Mouse (Mus musculus): ENCODE data around the gene Gm27021. TPM values are rescaled to one million over a fixed set of nuclear protein-coding genes. Genes with fewer than 3 reads are reported as not detected.

The Gm27021 gene
- polyA plus RNA-seq (2012): 2.2 and 3.0 TPM in 2 replicates

DNA sequence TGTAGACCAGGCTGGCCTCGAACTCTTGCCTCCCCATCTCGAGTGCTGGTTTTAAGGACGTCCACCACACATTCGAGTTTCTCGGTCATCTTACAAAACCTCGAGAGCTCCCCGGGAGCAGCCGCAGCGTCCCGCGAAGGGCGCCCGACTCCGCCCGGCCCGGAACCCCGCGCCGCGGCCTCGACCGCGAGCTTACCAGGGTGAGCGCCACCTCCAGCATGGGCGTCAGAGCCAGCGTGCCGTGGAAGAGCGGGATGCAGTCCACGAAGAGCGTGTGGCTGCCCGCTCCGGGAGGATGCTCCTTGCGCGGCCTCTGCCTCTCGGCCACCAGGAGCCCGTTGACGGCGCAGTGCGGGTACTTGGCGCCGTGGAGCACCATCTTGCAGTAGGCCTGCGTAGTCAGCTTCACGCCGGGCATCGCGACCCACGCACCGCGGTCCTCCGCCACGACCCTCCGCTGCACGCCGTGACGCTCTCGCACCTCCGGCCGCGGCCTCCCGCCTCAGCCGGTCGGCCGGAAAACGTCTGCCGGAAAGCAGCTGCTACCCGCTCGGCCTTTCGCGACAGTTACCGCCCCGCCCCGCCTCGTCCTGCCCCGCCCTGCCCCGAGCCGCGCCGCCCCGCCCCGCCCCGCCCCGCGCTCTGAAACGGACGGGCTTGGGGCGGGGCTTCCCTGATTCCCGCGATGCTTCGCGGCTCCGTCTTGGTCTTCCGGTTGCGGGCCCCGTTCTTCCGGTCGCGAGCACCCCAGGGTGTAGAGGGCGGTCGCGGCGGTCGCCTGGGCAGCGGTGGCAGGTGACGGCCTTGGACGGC, at the start of gene Gm27021, which contains the start of gene Cox4i1:
Gm27021 (minus strand) TSS at position 519 of the 813 bp plus-strand sequence.
Cox4i1 (plus strand) TSS at position 662 of the 813 bp plus-strand sequence.
- TF ChIP-seq GATA1 (IDR thresholded peaks at IDR 0.05; ENCODE audit: low read length): no peak

DNA sequence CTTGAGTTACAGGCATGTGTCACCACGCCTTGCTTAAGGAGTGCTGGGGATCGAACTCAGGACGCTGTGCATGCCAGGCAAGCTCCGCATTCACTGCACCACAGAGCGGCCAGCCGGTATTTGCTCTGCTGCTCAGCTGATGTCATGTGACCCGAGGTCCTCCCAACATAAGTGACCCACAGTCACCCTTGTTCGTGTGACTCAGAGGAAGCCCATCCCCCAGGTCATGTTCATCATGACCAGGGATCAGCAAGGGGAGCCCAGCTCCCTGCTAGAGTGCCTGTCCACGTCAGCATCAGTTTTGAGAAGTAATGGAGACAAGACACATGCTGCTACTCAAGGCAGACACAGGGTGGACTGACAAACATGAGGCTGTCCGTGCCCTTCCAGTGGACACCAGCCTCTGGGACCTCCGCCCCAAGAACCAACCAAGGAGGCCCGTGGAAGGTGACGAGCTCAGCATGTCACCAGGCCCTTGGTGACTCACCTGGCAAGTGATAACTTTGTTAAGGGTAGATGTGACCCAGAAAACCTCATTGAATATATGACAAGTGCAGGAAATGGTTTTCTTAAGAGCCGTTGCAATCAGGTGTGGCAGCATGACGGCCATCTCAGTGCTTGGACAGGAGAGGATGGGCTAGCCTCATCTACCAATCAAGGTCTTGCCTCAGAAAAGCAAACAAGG, 48.3 kb upstream of the Gm27021 start:
- TF ChIP-seq GATA1 (IDR thresholded peaks at IDR 0.05; ENCODE audit: low read length): no peak

- TF ChIP-seq GATA1 (IDR thresholded peaks at IDR 0.05; ENCODE audit: low read length): no peak
Observed at GRCm38 (mm10) chr8:120715200-120715599, 47.3 kb upstream of the Gm27021 start.

GRCm38 (mm10) chr8:120709176-120709575, 41.3 kb upstream of the Gm27021 start:
- no peak for TF ChIP-seq GATA1 (IDR thresholded peaks at IDR 0.05; ENCODE audit: low read length)

DNA sequence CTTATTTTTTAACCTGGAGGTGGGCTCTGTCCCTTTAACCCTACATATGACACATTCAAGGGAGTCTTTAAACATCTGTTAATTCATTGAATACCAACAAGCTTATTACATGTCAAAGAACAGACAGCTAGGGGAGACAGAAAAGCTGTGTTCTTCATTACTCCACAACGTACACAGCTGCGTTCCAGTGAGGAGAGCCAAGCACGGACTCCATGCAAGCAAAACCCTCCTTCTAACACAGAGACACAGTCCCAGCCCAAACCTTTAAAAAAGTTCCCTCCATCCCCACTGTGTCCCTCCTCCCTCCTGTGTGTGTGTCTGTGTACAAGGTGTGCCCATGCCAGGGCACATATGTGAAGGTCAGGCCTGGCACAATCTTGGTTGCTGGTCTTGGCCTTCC, 38.3 kb upstream of the Gm27021 start:
- TF ChIP-seq GATA1 (IDR thresholded peaks at IDR 0.05; ENCODE audit: low read length): no peak

DNA sequence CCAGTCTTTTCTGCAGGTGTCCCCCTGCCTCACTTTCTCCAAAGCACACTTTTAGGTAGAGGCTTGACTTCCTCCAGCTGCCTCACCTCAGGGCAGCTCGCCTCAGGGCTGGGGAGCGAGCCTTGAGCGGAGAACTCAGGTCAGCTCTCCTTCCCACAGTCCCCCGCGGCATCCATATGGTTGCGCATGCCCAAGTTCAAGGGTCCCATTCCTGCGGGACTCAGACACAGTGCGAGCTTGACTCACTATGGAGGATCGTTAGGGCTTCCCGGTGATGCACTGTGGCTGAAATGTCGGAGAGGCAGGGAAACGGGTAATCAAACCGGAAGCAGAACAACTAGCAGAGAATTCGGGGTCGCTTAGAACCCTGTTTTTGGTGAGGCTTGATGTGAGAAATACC, 37.3 kb upstream of the Gm27021 start:
- TF ChIP-seq GATA1 (IDR thresholded peaks at IDR 0.05; ENCODE audit: low read length): no peak

DNA sequence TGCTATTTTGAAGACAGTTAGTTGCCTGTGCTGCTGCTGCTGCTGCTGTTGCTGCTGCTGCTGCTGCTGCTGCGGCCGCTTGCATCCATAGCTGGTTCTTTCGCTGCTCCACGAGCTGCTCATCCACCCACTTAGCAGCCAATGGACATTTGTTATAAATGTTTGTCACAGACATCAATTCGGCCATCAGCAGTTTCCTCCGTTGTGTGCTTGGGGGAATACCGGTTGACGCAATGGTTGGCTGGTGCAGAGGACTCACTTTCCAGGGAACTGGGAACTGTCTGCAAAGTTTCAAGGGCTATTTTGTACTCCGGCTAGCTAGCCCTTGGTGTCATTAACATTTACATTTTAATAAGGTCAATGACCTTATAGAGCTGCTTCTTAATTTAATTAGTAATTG, 36.3 kb upstream of the Gm27021 start:
- TF ChIP-seq GATA1 (IDR thresholded peaks at IDR 0.05; ENCODE audit: low read length): no peak

DNA sequence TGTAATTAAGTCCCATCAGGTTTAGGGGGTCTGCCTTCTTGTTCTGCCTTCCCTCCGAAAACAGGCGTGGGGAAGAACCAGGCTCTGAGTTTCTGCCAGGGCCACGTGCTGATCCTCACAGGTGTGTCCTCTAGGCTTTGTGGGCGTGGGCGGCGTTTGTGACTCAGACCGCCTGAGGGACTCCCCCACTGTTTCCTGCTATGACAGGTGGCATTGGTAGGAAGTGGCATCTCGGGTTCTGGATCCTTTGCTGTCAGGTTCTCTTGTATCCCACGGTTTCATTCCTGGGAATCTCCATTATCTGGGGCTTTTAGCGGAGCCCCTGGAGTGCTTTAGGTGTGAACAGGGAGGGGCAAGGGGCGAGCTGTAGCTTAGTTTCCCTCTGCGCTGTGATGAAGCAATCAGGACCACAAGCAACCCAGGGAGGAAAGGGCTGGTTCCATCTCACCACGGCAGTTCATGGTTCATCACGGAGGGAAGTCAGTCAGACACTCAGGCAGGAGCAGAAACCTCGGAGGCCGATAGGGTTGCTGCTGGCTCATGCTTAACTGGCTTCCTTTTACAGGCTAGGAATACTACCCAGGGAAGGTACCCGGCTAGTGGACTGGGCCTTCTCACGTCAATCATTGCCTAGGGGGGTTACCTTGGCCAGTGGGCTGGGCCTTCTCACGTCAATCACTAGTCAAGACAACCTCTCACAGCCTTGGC, 34.0 kb upstream of the Gm27021 start:
- TF ChIP-seq GATA1 (IDR thresholded peaks at IDR 0.05; ENCODE audit: low read length): no peak

DNA sequence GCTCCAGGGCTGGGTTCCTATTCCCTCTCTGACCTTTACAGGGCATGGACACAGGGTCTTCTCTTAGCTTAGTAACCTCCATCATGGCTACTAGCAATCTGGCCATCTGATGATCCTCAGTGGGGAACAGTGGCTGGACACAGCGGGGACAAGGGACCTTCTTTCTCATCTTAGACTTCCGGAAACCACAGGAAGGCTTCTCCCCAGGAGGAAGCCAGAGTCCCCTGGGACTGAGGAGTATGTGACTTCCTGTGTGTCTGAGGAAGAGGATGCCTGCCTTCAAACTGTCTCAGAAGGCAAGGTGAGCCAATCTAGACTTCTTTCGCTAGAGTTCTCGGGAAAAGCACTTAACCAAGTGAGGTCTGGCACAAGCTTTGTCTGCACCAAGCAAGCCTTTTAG, 32.2 kb upstream of the Gm27021 start:
- no peak for TF ChIP-seq GATA1 (IDR thresholded peaks at IDR 0.05; ENCODE audit: low read length)

DNA sequence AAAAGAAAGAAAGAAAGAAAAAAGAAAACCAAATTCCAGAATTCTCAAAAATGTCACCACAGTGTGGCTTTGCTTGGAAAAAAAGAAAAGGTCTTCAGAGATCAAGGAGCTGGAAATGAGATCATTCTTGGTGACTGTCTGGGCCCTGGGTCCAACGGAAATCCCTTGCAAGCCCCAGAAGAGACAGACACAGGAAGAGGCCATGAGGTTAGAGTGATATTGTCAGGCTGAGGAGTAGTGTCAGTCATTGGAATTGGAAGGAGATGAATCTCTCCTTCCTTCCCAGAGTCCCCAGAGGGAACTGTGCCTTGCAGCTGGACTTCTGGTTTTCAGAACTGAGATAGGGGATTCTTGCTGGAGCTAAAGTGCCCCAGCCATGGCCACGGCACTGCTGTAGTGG, 31.7 kb upstream of the Gm27021 start:
- no peak for TF ChIP-seq GATA1 (IDR thresholded peaks at IDR 0.05; ENCODE audit: low read length)

DNA sequence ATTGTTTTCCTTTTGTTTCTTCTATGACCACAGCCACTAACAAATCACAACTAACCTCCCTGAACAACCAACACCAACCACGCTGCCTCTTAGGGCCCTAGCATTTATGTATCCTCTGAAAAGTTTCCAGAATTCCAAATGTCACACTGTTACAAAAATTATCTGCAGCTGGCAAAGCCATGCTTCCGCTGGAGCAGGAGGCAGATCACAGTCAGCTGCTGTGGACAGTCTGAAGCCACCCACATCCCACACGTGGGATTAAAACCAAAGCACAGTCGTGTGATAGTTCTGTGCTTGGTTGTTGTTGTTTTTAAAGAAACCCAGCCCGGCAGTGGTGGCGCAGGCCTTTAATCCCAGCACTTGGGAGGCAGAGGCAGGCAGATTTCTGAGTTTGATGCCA, 31.2 kb upstream of the Gm27021 start:
- no peak for TF ChIP-seq GATA1 (IDR thresholded peaks at IDR 0.05; ENCODE audit: low read length)

GRCm38 (mm10) chr8:120698426-120698825, 30.5 kb upstream of the Gm27021 start:
- TF ChIP-seq GATA1 (IDR thresholded peaks at IDR 0.05; ENCODE audit: low read length): no peak

- no peak for TF ChIP-seq GATA1 (IDR thresholded peaks at IDR 0.05; ENCODE audit: low read length)
Observed at GRCm38 (mm10) chr8:120697979-120698272, 30.0 kb upstream of the Gm27021 start.

DNA sequence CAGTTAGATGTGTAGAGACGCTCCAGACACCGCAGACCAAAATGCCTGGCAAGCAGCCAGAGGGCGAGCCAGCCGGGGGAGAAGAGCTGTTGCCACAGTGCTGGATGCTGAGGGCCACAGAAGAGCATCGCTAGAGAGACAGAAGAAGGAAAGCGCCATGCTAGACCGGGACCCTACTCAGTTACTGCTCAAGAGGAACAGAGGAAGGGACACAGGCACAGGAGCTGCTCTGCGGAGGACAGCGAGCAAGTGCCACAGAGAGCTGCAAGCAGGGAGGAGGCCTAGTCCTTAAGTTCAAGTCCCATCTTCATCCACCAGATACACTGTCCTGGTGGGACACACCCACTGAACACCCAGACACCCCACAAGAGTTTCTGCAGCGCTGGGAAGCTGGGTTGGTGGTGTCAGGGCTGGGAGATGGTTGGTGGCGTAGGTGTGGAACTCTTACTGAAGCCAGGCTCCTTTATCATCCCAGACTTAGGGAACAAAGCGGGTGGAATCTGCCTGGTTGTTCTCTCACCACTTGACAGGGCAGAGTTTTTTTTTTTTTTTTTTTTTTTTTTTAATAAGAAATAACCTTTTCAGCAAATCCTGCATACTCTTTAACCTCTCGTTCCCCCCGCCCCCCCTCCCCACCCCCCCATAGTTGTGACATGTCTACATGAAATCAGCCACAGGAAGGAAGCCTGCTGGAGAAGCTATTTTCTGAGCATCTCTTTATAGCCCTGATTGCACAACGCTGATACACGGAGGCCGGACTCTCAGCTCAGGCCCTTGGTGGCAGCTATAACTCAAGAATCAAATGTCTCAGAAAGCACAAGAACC, 29.5 kb upstream of the Gm27021 start:
- no peak for TF ChIP-seq GATA1 (IDR thresholded peaks at IDR 0.05; ENCODE audit: low read length)

DNA sequence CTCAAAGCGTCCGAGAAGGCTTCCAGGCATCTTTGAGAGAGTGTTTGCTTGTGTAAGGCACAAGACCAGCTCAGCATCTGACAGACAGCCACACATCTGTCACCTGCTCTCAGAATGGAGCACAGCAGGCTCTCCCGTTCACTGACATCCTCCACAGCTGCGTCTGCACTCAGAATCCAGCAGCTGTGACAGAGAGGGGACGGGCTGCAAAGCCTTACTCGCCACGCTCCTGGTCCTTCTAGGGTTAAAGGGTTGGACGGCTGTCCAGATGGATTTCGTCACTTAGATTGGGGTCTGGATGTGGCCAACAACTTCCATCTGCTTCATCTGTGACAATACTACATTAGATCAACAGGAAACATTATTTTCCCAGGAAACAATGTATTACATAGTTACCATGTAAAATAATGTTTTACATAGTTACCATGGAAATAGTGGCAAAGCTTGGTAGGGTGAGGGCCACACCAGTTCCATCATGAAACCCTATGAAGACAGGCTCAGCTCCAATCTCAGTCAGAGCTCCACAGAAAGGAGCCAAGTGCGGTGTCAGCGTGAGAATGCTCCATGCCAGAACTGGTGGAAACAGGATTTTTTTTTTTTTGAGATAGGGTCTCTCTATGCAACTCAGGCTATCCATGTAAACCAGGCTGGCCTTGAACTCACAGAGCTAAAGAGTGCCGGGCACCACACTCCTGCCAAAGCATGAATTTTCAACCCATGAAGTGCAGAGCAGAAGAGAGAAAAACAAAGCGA, 28.7 kb upstream of the Gm27021 start:
- TF ChIP-seq GATA1 (IDR thresholded peaks at IDR 0.05; ENCODE audit: low read length): no peak
